Mouse (Mus musculus): ENCODE measurements at regions not wholly inside any gene's neighbourhood (a gene's known extent, or its start where the extent isn't known, plus 50 kb on each side); places are given as distances from the start of the nearest gene placed in this dataset.
"Not testable (repeated sequence)": the region's sequence is repeated elsewhere in the genome, so short reads cannot be mapped to it uniquely, and the experiment has no call there.

DNA sequence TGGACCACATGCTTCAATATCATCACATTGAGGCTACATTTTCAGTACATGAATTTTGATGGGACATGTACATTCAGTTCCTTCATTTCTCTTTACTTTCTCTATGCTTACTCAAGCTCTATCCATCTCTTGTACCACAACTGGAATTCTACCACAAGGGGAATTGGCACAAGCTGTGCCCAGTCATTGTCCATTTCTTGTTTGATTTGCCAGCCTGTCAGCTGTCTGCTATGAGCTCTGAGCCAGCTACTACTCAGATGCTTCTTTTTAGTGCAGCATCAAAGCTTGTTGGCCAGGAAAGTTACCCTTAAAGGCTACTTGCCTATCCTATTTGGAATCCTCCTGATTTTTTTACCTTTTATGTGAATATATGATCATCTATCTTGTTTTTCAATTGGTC is 410.9 kb upstream of the Agtr1b start:
- H3K4me2 ChIP-seq = no peak overlapping the region
- no peaks in the 10 kb centered on the region for H3K27me3 ChIP-seq
- no peaks in the 10 kb centered on the region for H3K36me3 ChIP-seq
- H3K4me1 ChIP-seq = no peaks in the 10 kb centered on the region
- no peak overlapping the region for H3K4me3 ChIP-seq (replicated peaks)
- no peak for ATAC-seq (replicated peaks; ENCODE audit: low FRiP score)
- no peak overlapping the region for H3K9ac ChIP-seq
- H3K27ac ChIP-seq = no peak overlapping the region
- H3K9me3 ChIP-seq (replicated peaks) = no peaks in the 10 kb centered on the region

DNA sequence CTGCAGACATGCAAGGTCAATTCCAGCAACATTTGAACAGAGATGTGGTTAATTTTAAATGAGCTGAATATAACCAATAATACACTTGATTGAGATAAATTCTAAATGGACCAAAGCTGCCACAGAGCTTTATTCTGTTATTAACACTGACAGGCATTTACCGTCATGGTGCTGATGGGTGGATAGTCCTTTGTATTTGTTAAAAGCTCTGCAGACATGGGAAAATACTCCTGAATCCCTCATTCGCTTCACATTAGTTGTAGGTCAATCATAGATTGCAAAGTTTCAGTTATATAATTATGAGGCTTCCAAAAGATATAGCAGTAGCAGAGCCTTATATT is 410.0 kb upstream of the Agtr1b start:
- Histone ChIP-seq H3K4me3 (replicated peaks) (no peak overlapping the region), H3K4me2 (no peak overlapping the region), H3K27me3 (no peaks in the 10 kb centered on the region), H3K9ac (no peak overlapping the region), H3K9me3 (replicated peaks) (no peaks in the 10 kb centered on the region), H3K27ac (no peak overlapping the region), H3K36me3 (no peaks in the 10 kb centered on the region), H3K4me1 (no peaks in the 10 kb centered on the region)
- no peak for ATAC-seq (replicated peaks; ENCODE audit: low FRiP score)
- 86% methylated on average over 2 of the region's 2 CpGs for WGBS

DNA sequence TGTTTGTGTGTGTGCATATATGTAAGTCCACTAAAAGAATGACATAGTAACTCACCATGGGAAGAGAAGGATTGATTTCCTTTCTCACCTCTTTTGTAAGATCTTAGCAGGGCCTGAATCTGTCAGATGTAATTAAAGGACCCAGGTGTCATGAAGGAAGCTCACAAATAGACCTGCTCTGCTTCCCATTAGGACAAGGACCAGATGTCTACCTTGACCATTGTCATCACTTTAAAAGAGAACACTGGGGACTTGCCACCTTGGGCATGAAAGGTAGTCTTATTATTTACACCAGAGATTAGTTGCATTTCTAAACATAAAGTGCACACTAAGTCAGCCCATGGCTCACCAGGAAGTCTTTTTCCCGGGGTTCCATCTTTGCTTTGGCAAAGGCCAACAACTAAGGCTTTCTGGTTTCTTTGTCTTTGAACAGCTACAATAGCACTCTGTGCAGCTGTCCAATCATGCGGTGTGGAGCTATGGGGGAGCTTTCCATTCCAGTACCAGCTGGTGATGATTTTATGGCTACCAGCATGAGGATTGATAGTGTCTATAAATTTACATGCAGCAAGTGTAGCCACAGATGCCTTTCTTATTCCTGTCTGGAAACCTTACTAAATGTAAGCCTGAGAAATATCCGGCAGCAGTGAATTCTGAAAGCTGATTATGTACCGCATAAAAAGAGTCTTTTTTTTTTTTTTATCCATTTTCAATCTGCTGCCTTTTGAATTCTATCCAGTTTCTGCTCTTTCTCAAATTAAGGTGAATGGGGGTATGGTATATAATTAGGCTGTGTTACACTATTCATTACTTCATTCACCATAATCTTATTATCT is 409.4 kb upstream of the Agtr1b start:
- Histone ChIP-seq H3K27ac (no peak overlapping the region), H3K4me1 (no peaks in the 10 kb centered on the region), H3K9me3 (replicated peaks) (no peaks in the 10 kb centered on the region), H3K9ac (no peak overlapping the region), H3K4me3 (replicated peaks) (no peak overlapping the region), H3K27me3 (no peaks in the 10 kb centered on the region), H3K4me2 (no peak overlapping the region), H3K36me3 (no peaks in the 10 kb centered on the region)
- 0 out of 2 replicates have a peak, but pooled peaks have one; percentile 46 for ATAC-seq (replicated peaks; ENCODE audit: low FRiP score)
- WGBS = 53% methylated on average over 4 of the region's 4 CpGs

DNA sequence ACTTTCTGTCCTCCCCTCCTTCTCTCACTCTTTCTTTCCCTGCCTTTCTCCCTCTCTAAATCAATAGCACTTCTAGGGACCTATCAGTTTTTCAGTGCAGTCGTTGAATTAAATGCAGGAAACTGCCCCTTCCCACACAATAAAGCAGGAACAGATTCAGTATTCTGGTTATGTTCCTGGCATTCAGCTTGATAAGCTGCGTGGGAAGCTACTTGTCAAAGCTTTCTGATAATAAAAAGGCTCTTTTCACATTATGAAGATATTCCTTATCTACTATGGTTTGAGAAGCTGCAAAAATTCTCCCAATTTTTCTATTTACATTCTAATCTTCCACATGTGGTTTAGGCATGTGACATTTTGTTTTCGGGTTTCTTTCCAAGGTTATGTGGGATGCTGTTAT is 367.3 kb upstream of the Agtr1b start:
- WGBS = 63% methylated on average over 3 of the region's 3 CpGs
- ATAC-seq (replicated peaks; ENCODE audit: low FRiP score) = no peak
- H3K9me3 ChIP-seq (replicated peaks) = no peaks in the 10 kb centered on the region
- no peaks in the 10 kb centered on the region for H3K36me3 ChIP-seq
- no peaks in the 10 kb centered on the region for H3K4me1 ChIP-seq
- H3K4me2 ChIP-seq = no peak overlapping the region
- H3K4me3 ChIP-seq (replicated peaks) = no peak overlapping the region
- H3K9ac ChIP-seq = no peak overlapping the region
- H3K27ac ChIP-seq = no peak overlapping the region
- no peaks in the 10 kb centered on the region for H3K27me3 ChIP-seq

DNA sequence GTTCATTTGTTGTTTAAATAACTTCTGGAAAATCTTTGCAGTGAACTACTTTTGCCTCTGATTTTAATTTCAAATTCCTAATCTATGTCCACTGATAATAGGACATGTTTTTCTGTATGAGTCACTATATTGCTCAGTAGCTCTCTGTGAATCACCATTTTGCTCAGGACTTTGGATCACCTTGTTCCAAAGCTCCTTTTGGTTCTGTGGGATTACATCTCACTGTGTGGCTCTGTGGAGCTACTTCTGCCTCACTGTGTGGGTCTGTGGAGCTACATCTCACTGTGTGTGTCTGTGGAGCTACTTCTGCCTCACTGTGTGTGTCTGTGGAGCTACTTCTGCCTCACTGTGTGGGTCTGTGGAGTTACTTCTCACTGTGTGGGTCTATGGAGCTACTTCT is 365.0 kb upstream of the Agtr1b start:
- no peak overlapping the region for H3K4me3 ChIP-seq (replicated peaks)
- no peak overlapping the region for H3K4me2 ChIP-seq
- H3K9ac ChIP-seq = no peak overlapping the region
- H3K9me3 ChIP-seq (replicated peaks) = no peaks in the 10 kb centered on the region
- no peak for ATAC-seq (replicated peaks; ENCODE audit: low FRiP score)
- no peaks in the 10 kb centered on the region for H3K4me1 ChIP-seq
- no peaks in the 10 kb centered on the region for H3K36me3 ChIP-seq
- H3K27me3 ChIP-seq = no peaks in the 10 kb centered on the region
- H3K27ac ChIP-seq = no peak overlapping the region

DNA sequence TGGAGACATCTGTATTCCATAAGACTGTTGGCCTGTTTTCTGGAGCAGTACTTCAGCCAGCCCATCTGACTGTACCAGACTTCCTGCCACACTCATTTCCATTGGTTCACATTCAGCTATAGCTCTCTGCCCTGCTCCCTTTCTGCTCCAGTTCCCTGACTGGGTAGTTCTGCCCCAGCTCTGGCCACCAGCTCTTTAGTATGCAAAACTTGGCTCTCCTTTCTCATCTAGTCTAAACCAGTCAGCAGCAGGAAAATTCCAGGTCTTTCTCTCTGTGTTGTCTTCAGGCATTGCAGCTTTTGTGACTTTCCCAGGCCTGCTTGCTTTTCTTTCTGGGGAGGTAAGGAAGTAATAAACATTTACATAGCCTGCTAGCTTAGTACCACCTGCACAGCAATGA is 363.5 kb upstream of the Agtr1b start:
- H3K36me3 ChIP-seq = no peaks in the 10 kb centered on the region
- H3K4me2 ChIP-seq = no peak overlapping the region
- no peak overlapping the region for H3K4me3 ChIP-seq (replicated peaks)
- no peaks in the 10 kb centered on the region for H3K4me1 ChIP-seq
- H3K9ac ChIP-seq = no peak overlapping the region
- ATAC-seq (replicated peaks; ENCODE audit: low FRiP score) = peak; percentile 49; the same call in 1 of the 2 replicates
- H3K27me3 ChIP-seq = no peaks in the 10 kb centered on the region
- H3K27ac ChIP-seq = no peak overlapping the region
- no peaks in the 10 kb centered on the region for H3K9me3 ChIP-seq (replicated peaks)

DNA sequence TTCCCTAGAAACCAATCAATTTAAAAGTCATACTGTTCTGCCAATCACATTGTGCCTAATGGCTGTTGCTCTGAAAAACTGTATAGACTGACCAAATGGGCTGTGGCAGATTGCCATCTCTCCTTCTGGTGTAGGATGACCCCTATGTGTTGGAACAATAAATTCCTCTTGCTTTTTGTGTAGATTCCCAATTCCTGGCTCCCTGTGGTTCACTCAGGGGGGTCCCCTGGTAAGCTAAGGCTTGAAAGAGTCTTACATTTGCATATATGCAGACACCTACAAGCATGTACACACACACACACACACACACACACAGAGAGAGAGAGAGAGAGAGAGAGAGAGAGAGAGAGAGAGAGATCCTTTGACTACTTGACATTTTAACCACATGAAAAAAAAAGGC is 362.8 kb upstream of the Agtr1b start:
- H3K9ac ChIP-seq; H3K4me2 ChIP-seq; H3K4me1 ChIP-seq; H3K27ac ChIP-seq; H3K4me3 ChIP-seq (replicated peaks); H3K27me3 ChIP-seq; H3K9me3 ChIP-seq (replicated peaks); ATAC-seq (replicated peaks; ENCODE audit: low FRiP score); H3K36me3 ChIP-seq: not testable (repeated sequence)

DNA sequence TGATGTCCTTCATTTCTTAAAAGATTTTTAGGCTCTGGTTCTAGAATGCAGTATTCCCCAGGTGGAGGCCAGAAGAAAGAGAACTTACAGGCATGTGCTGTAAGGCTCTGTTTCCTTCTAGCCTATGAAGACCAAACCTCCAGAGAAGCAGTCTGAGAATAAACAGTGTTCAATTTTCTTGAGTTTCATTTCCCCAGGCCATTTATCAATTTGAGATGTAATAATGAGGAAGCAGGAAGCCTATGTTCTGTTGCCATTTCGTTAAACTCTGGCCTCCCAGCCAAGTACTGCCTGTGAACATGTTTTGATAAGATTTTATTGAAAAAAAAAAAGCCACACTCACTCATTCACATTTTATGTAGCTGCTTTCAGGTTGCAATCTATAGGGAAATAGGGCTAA is 347.7 kb upstream of the Agtr1b start:
- H3K9me3 ChIP-seq (replicated peaks) = no peaks in the 10 kb centered on the region
- H3K9ac ChIP-seq = no peak overlapping the region
- H3K27ac ChIP-seq = no peak overlapping the region
- ATAC-seq (replicated peaks; ENCODE audit: low FRiP score) = no peak
- H3K4me1 ChIP-seq = no peaks in the 10 kb centered on the region
- H3K4me3 ChIP-seq (replicated peaks) = no peak overlapping the region
- H3K4me2 ChIP-seq = no peak overlapping the region
- no peaks in the 10 kb centered on the region for H3K27me3 ChIP-seq
- 15% methylated on average over 1 of the region's 1 CpGs for WGBS
- H3K36me3 ChIP-seq = no peaks in the 10 kb centered on the region

DNA sequence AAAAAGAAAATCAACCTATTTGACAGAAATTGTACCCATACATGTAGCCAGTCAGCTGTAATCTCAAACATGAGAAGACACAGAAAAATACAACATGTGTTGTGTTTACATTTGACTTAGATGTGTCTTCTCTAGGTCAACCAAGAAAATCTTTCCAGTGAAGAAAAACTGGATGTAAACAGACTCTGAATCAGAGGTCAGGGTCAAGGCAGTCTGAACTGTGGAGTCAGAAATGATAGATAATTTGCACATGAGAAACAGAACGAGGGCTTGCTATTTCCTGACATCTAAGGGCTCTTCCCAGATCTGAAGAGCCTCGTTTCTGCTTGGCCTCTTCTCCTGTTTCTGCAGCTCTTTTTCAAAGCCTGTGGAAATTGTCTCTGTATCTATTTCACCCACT is 342.7 kb upstream of the Agtr1b start:
- no peak overlapping the region for H3K4me2 ChIP-seq
- no peak for ATAC-seq (replicated peaks; ENCODE audit: low FRiP score)
- WGBS = 13% methylated on average over 2 of the region's 2 CpGs
- no peak overlapping the region for H3K27ac ChIP-seq
- no peak overlapping the region for H3K4me3 ChIP-seq (replicated peaks)
- H3K9me3 ChIP-seq (replicated peaks) = no peaks in the 10 kb centered on the region
- no peaks in the 10 kb centered on the region for H3K27me3 ChIP-seq
- no peaks in the 10 kb centered on the region for H3K4me1 ChIP-seq
- no peak overlapping the region for H3K9ac ChIP-seq
- no peaks in the 10 kb centered on the region for H3K36me3 ChIP-seq

DNA sequence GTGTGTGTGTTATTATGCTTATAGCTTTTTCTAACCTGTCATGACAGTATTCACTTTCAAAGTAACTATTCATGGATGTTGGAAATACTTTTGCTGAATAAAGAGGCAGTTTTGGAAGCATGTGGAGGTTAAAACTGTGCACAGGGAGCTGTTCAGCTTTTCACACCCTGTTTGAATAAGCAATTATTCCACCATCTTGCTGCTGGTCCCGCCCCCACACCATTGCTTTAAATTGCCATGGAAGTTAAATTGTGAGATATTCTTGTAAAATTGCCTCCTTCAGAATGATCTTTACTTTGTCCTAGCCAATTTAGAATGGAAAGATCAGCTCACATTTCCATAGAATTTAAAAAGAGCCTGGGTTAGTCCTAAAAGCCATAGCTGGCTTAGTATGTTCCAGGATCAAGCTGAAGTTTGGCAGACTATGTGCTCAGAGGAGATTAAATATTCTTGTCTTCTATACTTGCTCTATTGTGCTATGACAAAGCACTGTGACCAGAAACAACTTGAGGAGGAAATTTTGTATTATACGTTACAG is 328.4 kb upstream of the Agtr1b start:
- ATAC-seq (replicated peaks; ENCODE audit: low FRiP score) = no peak
- Histone ChIP-seq H3K27me3 (no peaks in the 10 kb centered on the region), H3K4me1 (no peaks in the 10 kb centered on the region), H3K9ac (no peak overlapping the region), H3K4me2 (no peak overlapping the region), H3K9me3 (replicated peaks) (no peaks in the 10 kb centered on the region), H3K27ac (no peak overlapping the region), H3K36me3 (no peaks in the 10 kb centered on the region), H3K4me3 (replicated peaks) (no peak overlapping the region)
- WGBS = 87% methylated on average over 2 of the region's 2 CpGs

DNA sequence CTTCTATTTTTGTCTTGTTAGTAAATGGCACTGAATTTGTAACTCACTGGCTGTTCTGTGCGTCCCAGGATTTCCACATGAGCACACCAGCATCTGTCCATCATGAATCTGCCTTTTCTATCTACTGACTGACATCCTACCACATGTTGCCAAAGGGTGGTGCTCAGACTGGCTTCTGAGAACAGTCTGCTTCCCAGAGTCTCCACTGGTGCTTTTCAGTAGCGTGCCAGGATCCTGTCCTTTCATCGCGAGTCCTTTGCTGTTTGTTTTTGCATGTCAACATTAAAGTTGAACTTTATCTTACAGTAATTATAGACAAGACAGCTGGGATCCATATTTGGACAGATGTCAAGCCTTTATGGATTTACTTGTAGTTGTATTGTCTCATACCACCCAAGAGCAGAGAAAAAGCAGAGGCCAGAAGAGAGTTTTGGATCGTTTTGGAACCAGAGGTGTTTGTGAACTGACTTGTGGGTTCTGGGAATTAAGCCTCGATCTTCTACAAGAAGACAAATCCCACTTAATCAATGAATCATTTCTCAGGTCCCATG is 314.0 kb upstream of the Agtr1b start:
- Histone ChIP-seq H3K36me3 (no peaks in the 10 kb centered on the region), H3K9ac (no peak overlapping the region), H3K4me1 (no peaks in the 10 kb centered on the region), H3K27me3 (no peaks in the 10 kb centered on the region), H3K4me2 (no peak overlapping the region), H3K9me3 (replicated peaks) (no peaks in the 10 kb centered on the region), H3K4me3 (replicated peaks) (no peak overlapping the region), H3K27ac (no peak overlapping the region)
- WGBS = 78% methylated on average over 6 of the region's 6 CpGs
- ATAC-seq (replicated peaks; ENCODE audit: low FRiP score) = no peak

DNA sequence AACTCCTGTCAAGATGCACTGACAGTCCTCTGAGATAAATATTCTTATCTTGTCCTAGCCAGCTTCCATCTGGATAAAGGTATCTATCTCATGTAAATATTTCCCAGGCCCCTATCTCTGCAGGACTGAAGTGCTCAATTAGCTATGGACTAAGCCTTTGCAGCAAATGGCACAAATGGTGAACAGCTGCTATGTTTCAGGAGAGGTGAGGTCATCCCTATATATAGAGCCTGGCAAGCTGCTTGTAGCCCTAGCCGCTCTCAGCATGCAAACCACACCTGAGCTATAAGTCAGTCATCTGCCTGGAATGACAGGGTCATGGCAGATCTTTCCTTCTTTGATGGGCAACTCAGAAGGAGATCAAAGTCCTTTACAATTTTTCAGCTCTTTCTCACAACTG is 294.9 kb upstream of the Agtr1b start:
- H3K4me3 ChIP-seq (replicated peaks) = no peak overlapping the region
- H3K4me2 ChIP-seq = no peak overlapping the region
- H3K4me1 ChIP-seq = no peaks in the 10 kb centered on the region; the same call in 1 of the 2 replicates
- no peaks in the 10 kb centered on the region for H3K9me3 ChIP-seq (replicated peaks)
- H3K36me3 ChIP-seq = no peaks in the 10 kb centered on the region
- no peak overlapping the region for H3K9ac ChIP-seq
- H3K27ac ChIP-seq = no peak overlapping the region
- no peaks in the 10 kb centered on the region for H3K27me3 ChIP-seq
- WGBS = 37% methylated on average over 1 of the region's 1 CpGs
- no peak for ATAC-seq (replicated peaks; ENCODE audit: low FRiP score)

DNA sequence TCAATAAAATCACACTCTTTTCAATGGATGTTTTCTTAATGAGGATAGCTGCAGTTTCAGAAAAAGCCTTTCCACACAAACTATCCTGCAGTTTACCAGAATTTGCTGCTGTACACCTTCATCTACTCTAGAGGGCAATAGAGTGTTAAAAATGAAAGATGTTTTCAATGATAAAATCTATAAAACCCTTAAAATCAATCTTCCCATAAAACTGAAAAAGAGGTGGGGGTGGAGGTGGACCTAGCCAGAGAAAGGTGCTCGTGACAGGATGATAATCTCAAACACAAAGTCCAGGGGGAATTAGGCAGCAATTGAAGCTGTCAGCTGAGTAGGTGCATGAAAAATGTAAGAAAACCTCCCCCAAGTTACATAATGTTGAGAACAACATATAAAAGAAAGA is 288.4 kb upstream of the Agtr1b start:
- WGBS = 12% methylated on average over 1 of the region's 1 CpGs
- Histone ChIP-seq H3K27ac (no peak overlapping the region), H3K4me2 (no peak overlapping the region), H3K27me3 (no peaks in the 10 kb centered on the region), H3K36me3 (no peaks in the 10 kb centered on the region), H3K4me1 (no peaks in the 10 kb centered on the region), H3K4me3 (replicated peaks) (no peak overlapping the region), H3K9me3 (replicated peaks) (no peaks in the 10 kb centered on the region), H3K9ac (no peak overlapping the region)
- no peak for ATAC-seq (replicated peaks; ENCODE audit: low FRiP score)

Measured in kidney, embryonic 15.5 days (tissue).